Mouse (Mus musculus) E14TG2a.4 (cell line): ENCODE measurements at regions not wholly inside any gene's neighbourhood (a gene's known extent, or its start where the extent isn't known, plus 50 kb on each side); places are given as distances from the start of the nearest gene placed in this dataset.
"Not testable (repeated sequence)": the region's sequence is repeated elsewhere in the genome, so short reads cannot be mapped to it uniquely, and the experiment has no call there.

Experiments used
- H3K27me3 ChIP-seq: 2 replicates; pipeline ENCODE4 v1.6.1; 2014; ENCODE audit warnings: low read length, control low read depth; ENCODE audit not compliant: insufficient read depth
- H3K36me3 ChIP-seq: 2 replicates; pipeline ENCODE4 v1.6.1; 2014; ENCODE audit warnings: low read length, control low read depth; ENCODE audit not compliant: insufficient read depth
- H3K4me1 ChIP-seq: replicated peaks from 2 replicates; pipeline ENCODE4 v1.6.1; 2014; ENCODE audit warnings: low read depth, low read length, control low read depth
- H3K4me3 ChIP-seq: replicated peaks from 2 replicates; pipeline ENCODE4 v1.5.1; 2014; ENCODE audit warnings: mild to moderate bottlenecking, low read length
- H3K9me3 ChIP-seq: 2 replicates; pipeline ENCODE4 v1.6.1; 2014; ENCODE audit warnings: low read length, control low read depth
- CTCF ChIP-seq: conservative IDR thresholded peaks from 2 replicates; pipeline ENCODE4 v1.5.1; 2014; ENCODE audit warnings: low read length
- NANOG ChIP-seq: IDR thresholded peaks from 2 replicates; pipeline ENCODE4 v1.6.1; 2014; ENCODE audit warnings: borderline replicate concordance, low read length, mixed read lengths
- POU5F1 ChIP-seq: IDR thresholded peaks from 2 replicates; pipeline ENCODE4 v1.6.1; 2014; ENCODE audit warnings: low read length, borderline replicate concordance

- no peaks in the 10 kb centered on the region for H3K36me3 ChIP-seq
- no peaks in the 10 kb centered on the region for H3K27me3 ChIP-seq
- no peak overlapping the region for H3K4me3 ChIP-seq
- H3K4me1 ChIP-seq: no peaks in the 10 kb centered on the region
- no peak for TF ChIP-seq NANOG
- no peak for TF ChIP-seq CTCF
- no peak for TF ChIP-seq POU5F1
- no peaks in the 10 kb centered on the region for H3K9me3 ChIP-seq
Measured at GRCm38 (mm10) chr11:13605152-13605697, 993.9 kb upstream of the Pom121l12 start.

GRCm38 (mm10) chr11:13584726-13585125 lies 1014.4 kb upstream of the Pom121l12 start:
- Histone ChIP-seq H3K27me3 (no peaks in the 10 kb centered on the region), H3K9me3 (no peaks in the 10 kb centered on the region), H3K36me3 (no peaks in the 10 kb centered on the region), H3K4me3 (no peak overlapping the region), H3K4me1 (no peaks in the 10 kb centered on the region)
- no peak for TF ChIP-seq NANOG
- TF ChIP-seq POU5F1: no peak
- no peak for TF ChIP-seq CTCF

DNA sequence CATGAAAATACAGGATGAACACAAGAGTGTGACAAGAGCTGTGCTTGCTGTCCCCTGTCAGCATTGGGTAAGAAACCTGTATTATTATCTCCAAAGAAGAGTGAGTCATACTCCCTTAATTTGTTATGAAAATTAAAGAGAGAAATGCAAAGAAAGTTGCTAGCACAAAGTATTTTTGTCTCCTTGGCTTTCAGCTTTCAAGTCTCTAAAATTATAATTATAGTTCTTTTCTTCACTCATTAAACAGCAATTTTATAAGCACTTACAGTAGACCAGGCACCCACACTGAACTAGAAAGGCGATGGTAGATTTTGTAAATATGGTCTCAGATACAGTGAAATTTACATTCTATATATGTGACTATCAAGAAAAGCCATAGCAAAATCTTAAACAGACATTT lies 1043.8 kb upstream of the Pom121l12 start:
- Histone ChIP-seq H3K4me3 (no peak overlapping the region), H3K36me3 (no peaks in the 10 kb centered on the region), H3K27me3 (no peaks in the 10 kb centered on the region), H3K4me1 (no peaks in the 10 kb centered on the region), H3K9me3 (no peaks in the 10 kb centered on the region; the same call in 1 of the 2 replicates)
- TF ChIP-seq NANOG (no peak), CTCF (no peak)

GRCm38 (mm10) chr11:13519618-13520017 lies 1054.9 kb upstream of the Cobl start:
- H3K27me3 ChIP-seq, H3K9me3 ChIP-seq, H3K4me3 ChIP-seq, H3K4me1 ChIP-seq, H3K36me3 ChIP-seq: not testable (repeated sequence)
- peak; percentile 53; the same call in 1 of the 2 replicates for TF ChIP-seq NANOG

DNA sequence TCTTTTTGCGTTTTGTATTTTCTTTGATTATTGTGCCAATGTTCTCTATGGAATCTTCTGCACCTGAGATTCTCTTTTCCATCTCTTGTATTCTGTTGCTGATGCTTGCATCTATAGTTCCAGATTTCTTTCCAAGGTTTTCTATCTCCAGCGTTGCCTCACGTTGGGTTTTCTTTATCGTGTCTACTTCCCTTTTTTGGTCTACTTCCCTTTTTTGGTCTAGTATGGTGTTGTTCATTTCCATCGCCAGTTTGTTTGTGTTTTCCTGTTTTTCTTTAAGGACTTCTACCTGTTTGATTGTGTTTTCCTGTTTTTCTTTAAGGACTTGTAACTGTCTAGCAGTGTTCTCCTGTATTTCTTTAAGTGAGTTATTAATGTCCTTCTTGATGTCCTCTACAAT lies 1046.2 kb upstream of the Cobl start:
- H3K4me3 ChIP-seq, H3K27me3 ChIP-seq, H3K36me3 ChIP-seq, H3K4me1 ChIP-seq: not testable (repeated sequence)
- H3K9me3 ChIP-seq: peaks cover 22% of the 10 kb centered on the region

GRCm38 (mm10) chr11:13485971-13486370 lies 1021.2 kb upstream of the Cobl start:
- Histone ChIP-seq H3K9me3 (no peaks in the 10 kb centered on the region), H3K4me1 (no peaks in the 10 kb centered on the region), H3K36me3 (no peaks in the 10 kb centered on the region), H3K4me3 (no peak overlapping the region), H3K27me3 (no peaks in the 10 kb centered on the region)
- no peak for TF ChIP-seq NANOG
- no peak for TF ChIP-seq CTCF
- TF ChIP-seq POU5F1: no peak

DNA sequence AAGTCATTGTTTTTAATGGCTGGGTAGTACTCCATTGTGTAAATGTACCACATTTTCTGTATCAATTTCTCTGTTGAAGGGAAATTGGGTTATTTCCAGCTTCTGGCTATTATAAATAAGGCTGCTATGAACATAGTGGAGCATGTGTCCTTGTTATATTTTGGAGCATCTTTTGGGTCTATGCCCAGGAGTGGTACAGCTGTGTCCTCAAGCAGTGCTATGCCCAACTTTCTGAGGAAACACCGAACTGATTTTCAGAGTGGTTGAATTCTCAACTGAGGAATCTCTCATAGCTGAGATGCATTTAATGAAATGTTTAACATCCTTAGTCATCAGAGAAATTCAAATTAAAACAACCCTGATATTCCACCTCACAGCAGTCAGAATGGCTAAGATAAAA lies 986.8 kb upstream of the Cobl start:
- H3K9me3 ChIP-seq, H3K27me3 ChIP-seq, H3K36me3 ChIP-seq, H3K4me1 ChIP-seq, H3K4me3 ChIP-seq: not testable (repeated sequence)

GRCm38 (mm10) chr11:13436433-13436832 lies 971.7 kb upstream of the Cobl start:
- H3K4me3 ChIP-seq: no peak overlapping the region
- H3K4me1 ChIP-seq: no peaks in the 10 kb centered on the region
- H3K27me3 ChIP-seq: no peaks in the 10 kb centered on the region
- TF ChIP-seq POU5F1: no peak
- no peak for TF ChIP-seq CTCF
- no peak for TF ChIP-seq NANOG
- no peaks in the 10 kb centered on the region for H3K36me3 ChIP-seq
- H3K9me3 ChIP-seq: no peaks in the 10 kb centered on the region

DNA sequence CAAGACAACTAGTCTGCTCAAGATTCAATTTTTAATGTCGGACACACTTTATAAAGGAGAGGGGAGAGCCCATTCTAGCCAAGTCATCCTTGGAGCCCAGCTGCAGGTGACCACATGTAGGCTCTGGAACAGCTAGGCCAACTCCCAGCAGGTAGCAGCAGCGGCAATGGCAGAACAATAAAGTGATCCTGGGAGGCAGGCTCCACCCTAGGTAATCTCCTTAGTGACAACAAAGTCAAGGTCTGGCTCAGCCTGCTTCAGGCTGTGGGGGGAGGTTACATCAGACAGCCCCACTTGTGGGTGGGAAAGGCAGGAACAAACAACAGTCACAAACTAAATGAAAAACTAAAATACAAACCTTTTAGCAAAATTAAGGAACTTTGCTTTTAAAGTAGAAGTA lies 953.1 kb upstream of the Cobl start:
- not testable (repeated sequence) for H3K36me3 ChIP-seq, H3K4me3 ChIP-seq, H3K9me3 ChIP-seq, H3K27me3 ChIP-seq
- TF ChIP-seq NANOG: peak; percentile 48; the same call in 1 of the 2 replicates
- peaks cover 38% of the 10 kb centered on the region for H3K4me1 ChIP-seq
